Mouse (Mus musculus) myocyte (in vitro differentiated cells): ENCODE data around the gene Iqgap1. TPM values are rescaled to one million over a fixed set of nuclear protein-coding genes. Genes with fewer than 3 reads are reported as not detected.
A peak's percentile ranks its signal among the peaks of the same experiment; 100 is the strongest.

Experiments used
- H3K27me3 ChIP-seq: one replicate; pipeline ENCODE4 v1.6.1; 2011; ENCODE audit not compliant: control insufficient read depth, insufficient read depth, insufficient read length
- H3K36me3 ChIP-seq: one replicate; pipeline ENCODE4 v1.6.1; 2011; ENCODE audit not compliant: control insufficient read depth, insufficient read depth
- H3K4me2 ChIP-seq: one replicate; pipeline ENCODE4 v1.6.1; 2011; ENCODE audit warnings: low read depth, control low read depth
- H3K4me3 ChIP-seq: one replicate; pipeline ENCODE4 v1.5.1; 2011; ENCODE audit warnings: mild to moderate bottlenecking, control low read depth, moderate library complexity
- H3K79me2 ChIP-seq: one replicate; pipeline ENCODE4 v1.6.1; 2011; ENCODE audit not compliant: control insufficient read depth, insufficient read depth
- H3ac ChIP-seq: one replicate; pipeline ENCODE4 v1.6.1; 2011; ENCODE audit not compliant: control insufficient read depth, insufficient read length
- CEBPB ChIP-seq: IDR thresholded peaks from 2 replicates; pipeline ENCODE4 v1.6.1; 2011; ENCODE audit warnings: mild to moderate bottlenecking, moderate library complexity; ENCODE audit not compliant: poor library complexity, insufficient read depth, severe bottlenecking
- E2F4 ChIP-seq: IDR thresholded peaks from one replicate; pipeline ENCODE4 v1.6.1; 2011; ENCODE audit warnings: mild to moderate bottlenecking, control low read depth, moderate library complexity; ENCODE audit not compliant: insufficient read depth
- MAX ChIP-seq: IDR thresholded peaks from one replicate; pipeline ENCODE4 v1.6.1; 2011; ENCODE audit warnings: low read depth, mild to moderate bottlenecking, control low read depth
- MYOD1 ChIP-seq, 3 experiments: IDR thresholded peaks; one replicate each; pipeline ENCODE4 v1.6.1; 2011; ENCODE audit warnings: control low read depth in 2 of 3, low read depth in 2 of 3, mild to moderate bottlenecking in 2 of 3, moderate library complexity in 1 of 3; ENCODE audit not compliant: insufficient read length in 2 of 3, control insufficient read depth in 1 of 3
- MYOG ChIP-seq, 3 experiments: IDR thresholded peaks; one replicate each; pipeline ENCODE4 v1.6.1; 2011; ENCODE audit warnings: control low read depth in 2 of 3, low read depth in 2 of 3, mild to moderate bottlenecking in 2 of 3; ENCODE audit not compliant: insufficient read length in 2 of 3, control insufficient read depth in 1 of 3, insufficient read depth in 1 of 3
- POLR2A ChIP-seq: IDR thresholded peaks from one replicate; pipeline ENCODE4 v1.6.1; 2011; ENCODE audit warnings: low read depth, mild to moderate bottlenecking, control low read depth, moderate library complexity; ENCODE audit not compliant: insufficient read length
- POLR2AphosphoS2 ChIP-seq: IDR thresholded peaks from one replicate; pipeline ENCODE4 v1.6.1; 2011; ENCODE audit warnings: low read depth, control low read depth; ENCODE audit not compliant: insufficient read length
- REST ChIP-seq: IDR thresholded peaks from one replicate; pipeline ENCODE4 v1.6.1; 2011; ENCODE audit warnings: mild to moderate bottlenecking, control low read depth, moderate library complexity; ENCODE audit not compliant: insufficient read depth, insufficient read length
- SRF ChIP-seq: IDR thresholded peaks from one replicate; pipeline ENCODE4 v1.6.1; 2011; ENCODE audit warnings: low read depth; ENCODE audit not compliant: control insufficient read depth, insufficient read length
- TCF12 ChIP-seq: IDR thresholded peaks from one replicate; pipeline ENCODE4 v1.6.1; 2011; ENCODE audit warnings: mild to moderate bottlenecking, control low read depth; ENCODE audit not compliant: poor library complexity, insufficient read depth, severe bottlenecking
- TCF3 ChIP-seq: IDR thresholded peaks from one replicate; pipeline ENCODE4 v1.6.1; 2011; ENCODE audit warnings: low read depth, control low read depth; ENCODE audit not compliant: insufficient read length
- USF1 ChIP-seq: IDR thresholded peaks from one replicate; pipeline ENCODE4 v1.6.1; 2011; ENCODE audit warnings: low read depth, mild to moderate bottlenecking, control low read depth, moderate library complexity
- polyA plus RNA-seq: library from polyadenylated mRNA; unstranded; fragments of >200 nt; fragmentation: generic; extraction: Trizol; gene quantifications from one replicate; pipeline ENCODE4 v1.2.1, GENCODE M21; 2012; ENCODE audit warnings: missing spikeins

The Iqgap1 gene
- polyA plus RNA-seq, 1 experiment = 61.7 TPM

DNA sequence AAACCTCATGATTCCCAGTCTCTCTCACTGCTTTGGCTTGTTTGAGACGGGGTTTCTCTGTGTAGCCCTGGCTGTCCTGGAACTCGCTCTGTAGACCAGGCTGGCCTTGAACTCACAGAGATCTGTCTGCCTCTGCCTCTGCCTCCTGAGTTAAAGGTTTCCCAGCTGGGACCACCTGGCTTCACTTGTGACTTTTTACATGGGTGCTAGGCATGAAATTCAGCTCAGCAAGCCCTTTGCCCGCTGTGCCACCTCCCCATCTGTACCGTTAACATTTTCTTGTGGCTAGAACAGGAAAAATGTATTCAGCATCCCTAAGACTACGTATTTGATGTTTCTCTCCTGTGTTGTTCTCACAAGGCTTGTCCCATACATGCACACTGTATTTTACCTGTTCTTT lies 24.7 kb upstream of the Iqgap1 start:
- no peak overlapping the region for H3ac ChIP-seq
- H3K79me2 ChIP-seq = no peaks in the 10 kb centered on the region
- no peak for TF ChIP-seq TCF3
- no peak for TF ChIP-seq TCF12
- no peak for TF ChIP-seq CEBPB
- TF ChIP-seq SRF = no peak
- TF ChIP-seq USF1 = no peak
- no peak for TF ChIP-seq POLR2AphosphoS2
- TF ChIP-seq REST = no peak
- TF ChIP-seq MYOD1 (IDR thresholded peaks at IDR 0.05; ENCODE audit: control insufficient read depth in 1 of 3, insufficient read length in 2 of 3, low read depth in 2 of 3) = no peak
- TF ChIP-seq POLR2A = no peak
- H3K27me3 ChIP-seq = no peaks in the 10 kb centered on the region
- H3K4me2 ChIP-seq = no peak overlapping the region
- H3K4me3 ChIP-seq = no peak overlapping the region
- peaks cover 3% of the 10 kb centered on the region for H3K36me3 ChIP-seq

DNA sequence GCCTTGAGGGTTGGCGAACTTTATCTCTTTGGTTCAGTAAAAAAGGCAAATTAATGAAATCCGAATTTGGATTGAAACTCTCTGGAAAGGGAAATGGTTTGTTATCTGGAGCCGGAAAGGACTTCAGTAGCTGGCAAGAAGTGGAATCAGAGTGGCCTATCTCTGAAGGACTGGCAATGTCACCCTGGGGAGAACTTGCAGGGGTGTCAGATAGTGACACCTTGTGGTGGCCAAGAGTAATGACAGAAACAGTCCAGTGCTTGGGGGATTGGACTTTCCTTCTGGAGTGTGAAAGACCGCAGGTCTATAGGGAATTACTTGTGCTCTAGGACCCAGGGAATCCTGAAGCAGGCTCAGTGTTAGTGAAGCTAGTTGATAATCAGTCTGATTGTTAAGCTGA lies 23.9 kb upstream of the Iqgap1 start:
- Histone ChIP-seq H3K4me2 (peak overlapping the region; percentile 28), H3K27me3 (no peaks in the 10 kb centered on the region), H3K36me3 (peaks cover 3% of the 10 kb centered on the region), H3ac (no peak overlapping the region), H3K79me2 (no peaks in the 10 kb centered on the region), H3K4me3 (no peak overlapping the region)
- TF ChIP-seq POLR2AphosphoS2 (no peak), TCF3 (no peak), REST (no peak), SRF (no peak), TCF12 (no peak), POLR2A (no peak), CEBPB (no peak), USF1 (no peak), MAX (no peak), MYOD1 (IDR thresholded peaks at IDR 0.05; ENCODE audit: control insufficient read depth in 1 of 3, insufficient read length in 2 of 3, low read depth in 2 of 3) (no peak), E2F4 (no peak), MYOG (IDR thresholded peaks at IDR 0.05; ENCODE audit: control insufficient read depth in 1 of 3, insufficient read depth in 1 of 3, insufficient read length in 2 of 3, low read depth in 2 of 3) (no peak)

- Histone ChIP-seq H3K27me3 (no peaks in the 10 kb centered on the region), H3K79me2 (no peaks in the 10 kb centered on the region), H3K4me2 (peak overlapping the region; percentile 28), H3K36me3 (peaks cover 3% of the 10 kb centered on the region), H3K4me3 (no peak overlapping the region), H3ac (no peak overlapping the region)
- TF ChIP-seq POLR2A (no peak), POLR2AphosphoS2 (no peak), USF1 (no peak), SRF (no peak), E2F4 (no peak), MYOG (IDR thresholded peaks at IDR 0.05; ENCODE audit: control insufficient read depth in 1 of 3, insufficient read depth in 1 of 3, insufficient read length in 2 of 3, low read depth in 2 of 3) (no peak), TCF3 (no peak), REST (no peak), TCF12 (no peak), MYOD1 (IDR thresholded peaks at IDR 0.05; ENCODE audit: control insufficient read depth in 1 of 3, insufficient read length in 2 of 3, low read depth in 2 of 3) (no peak), MAX (no peak), CEBPB (no peak)
Measured at GRCm38 (mm10) chr7:80849267-80849666, 23.5 kb upstream of the Iqgap1 start.

DNA sequence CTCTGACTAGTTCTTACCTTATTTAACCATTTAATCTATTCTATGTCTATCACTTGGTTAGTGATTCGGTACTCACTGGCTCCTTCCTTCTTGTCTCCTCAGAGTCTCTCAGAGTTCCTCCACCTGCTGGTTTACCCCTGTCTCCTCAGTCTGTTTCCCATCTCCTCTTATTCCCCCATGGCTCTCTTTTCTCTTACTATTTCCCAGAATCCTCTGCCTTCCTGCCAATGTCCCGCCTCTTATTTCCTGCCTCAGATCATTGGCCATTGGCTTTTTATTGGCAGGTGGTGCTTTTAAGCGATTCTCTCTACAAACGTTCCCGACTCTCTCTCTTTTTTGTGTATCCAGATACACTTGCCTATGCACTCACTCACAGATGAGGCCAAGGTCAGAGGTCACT lies 20.9 kb upstream of the Iqgap1 start:
- H3K36me3 ChIP-seq = peaks cover 3% of the 10 kb centered on the region
- no peaks in the 10 kb centered on the region for H3K27me3 ChIP-seq
- TF ChIP-seq CEBPB (no peak), E2F4 (no peak), MAX (no peak), TCF3 (no peak), MYOD1 (IDR thresholded peaks at IDR 0.05; ENCODE audit: control insufficient read depth in 1 of 3, insufficient read length in 2 of 3, low read depth in 2 of 3) (no peak), USF1 (no peak), MYOG (IDR thresholded peaks at IDR 0.05; ENCODE audit: control insufficient read depth in 1 of 3, insufficient read depth in 1 of 3, insufficient read length in 2 of 3, low read depth in 2 of 3) (no peak), POLR2A (no peak), TCF12 (no peak), POLR2AphosphoS2 (no peak)
- H3ac ChIP-seq = no peak overlapping the region
- H3K4me3 ChIP-seq = no peak overlapping the region
- H3K79me2 ChIP-seq = peaks cover 11% of the 10 kb centered on the region
- H3K4me2 ChIP-seq = no peak overlapping the region

DNA sequence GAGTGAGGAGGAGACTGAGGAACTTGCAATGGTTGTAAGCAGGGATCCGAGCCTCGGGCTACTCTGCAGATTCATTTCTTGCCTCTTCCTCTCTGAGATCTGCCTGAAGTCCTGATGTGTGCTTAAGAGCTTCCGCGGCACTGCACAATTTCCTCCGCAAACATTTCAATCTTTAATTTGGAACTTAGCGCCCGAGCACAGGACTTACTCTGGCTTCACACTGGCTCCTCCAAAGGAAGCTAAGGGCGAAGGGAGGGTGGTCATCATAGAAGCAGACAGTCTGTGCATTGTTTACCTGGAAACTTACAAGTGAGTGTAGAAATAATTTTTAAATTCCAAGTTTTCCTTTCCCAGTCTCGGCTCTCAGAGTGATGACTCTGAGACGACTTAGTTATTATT lies 20.5 kb upstream of the Iqgap1 start:
- H3K79me2 ChIP-seq = peaks cover 11% of the 10 kb centered on the region
- H3K4me2 ChIP-seq = no peak overlapping the region
- H3ac ChIP-seq = no peak overlapping the region
- H3K27me3 ChIP-seq = no peaks in the 10 kb centered on the region
- H3K36me3 ChIP-seq = peaks cover 3% of the 10 kb centered on the region
- H3K4me3 ChIP-seq = no peak overlapping the region
- TF ChIP-seq SRF (no peak), USF1 (no peak), POLR2A (no peak), MAX (no peak), POLR2AphosphoS2 (no peak), MYOD1 (IDR thresholded peaks at IDR 0.05; ENCODE audit: control insufficient read depth in 1 of 3, insufficient read length in 2 of 3, low read depth in 2 of 3) (no peak)
